Mouse (Mus musculus): ENCODE measurements around the gene Irx6.

Gene Irx6

DNA sequence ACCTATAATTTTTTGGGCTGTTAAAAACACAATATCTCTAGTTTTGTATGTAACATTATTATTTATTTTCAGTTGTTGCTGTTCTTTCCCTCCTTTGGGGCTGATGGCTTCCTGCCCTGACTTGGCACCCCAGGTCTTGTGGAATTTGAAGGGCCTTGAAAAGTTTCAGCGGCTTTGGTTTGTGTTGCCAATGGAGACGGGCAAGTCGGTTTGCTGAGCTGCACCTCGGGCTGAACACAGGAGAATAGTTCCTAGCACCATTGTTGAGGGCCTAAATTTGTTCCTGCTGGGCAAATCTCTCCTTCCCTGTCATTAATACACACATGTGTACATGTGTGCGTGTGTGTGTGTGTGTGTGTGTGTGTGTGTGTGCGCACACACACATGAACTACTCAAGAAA lies 49.2 kb downstream of the Irx6 start:
- no peak for DNase-seq

DNA sequence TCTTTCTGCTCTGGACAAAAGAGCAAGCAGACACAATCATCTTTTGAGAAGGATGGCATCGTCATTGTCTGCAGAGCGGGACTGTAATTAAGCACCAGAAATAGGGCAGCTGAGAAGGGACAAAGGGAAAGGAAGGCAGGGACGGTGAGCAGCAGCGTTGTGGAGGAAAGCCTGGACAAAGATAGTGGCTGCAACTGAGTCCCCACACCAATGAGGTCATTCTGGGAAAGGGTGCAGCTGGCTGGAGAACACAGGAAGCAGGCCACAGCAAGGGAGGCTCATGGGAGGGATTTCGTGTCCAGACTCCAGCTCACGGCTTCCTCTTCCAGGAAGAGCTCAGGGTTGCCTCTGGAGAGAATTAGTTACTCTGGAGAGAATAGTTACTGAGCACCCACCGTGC lies 49.9 kb downstream of the Irx6 start:
- DNase-seq = no peak

- no peak for DNase-seq
Observed at GRCm38 (mm10) chr8:92724359-92724758, 50.3 kb downstream of the Irx6 start.

Data from thymus, adult 18-20 months (tissue).